Mouse (Mus musculus) hematopoietic stem cell, adult 5-6 weeks (primary cell): ENCODE data around the gene Ttyh3. TPM values are rescaled to one million over a fixed set of nuclear protein-coding genes. Genes with fewer than 3 reads are reported as not detected.
"Not testable (repeated sequence)": the region's sequence is repeated elsewhere in the genome, so short reads cannot be mapped to it uniquely, and the experiment has no call there.

Experiments
- ATAC-seq, 2 experiments: fragments of 125-278 bp in 1 of 2; replicated peaks in 1 of 2; 2 replicates each; pipeline ENCODE4 v1.8.0; 2016 to 2017; ENCODE audit warnings: inconsistent platforms in 2 of 2, mild to moderate bottlenecking in 2 of 2, moderate number of reproducible peaks in 2 of 2, low read depth in 1 of 2, moderate TSS enrichment in 1 of 2; ENCODE audit not compliant: low FRiP score in 2 of 2, poor library complexity in 2 of 2, severe bottlenecking in 2 of 2, insufficient read depth in 1 of 2, low TSS enrichment in 1 of 2
- total RNA-seq: library from RNA; stranded (forward); fragments of 172-1452, 232-1000 nt; gene quantifications from 2 replicates; pipeline ENCODE4 v1.2.3, GENCODE M21; 2017

Gene Ttyh3
- total RNA-seq = 11.3 and 16.8 TPM in 2 replicates

DNA sequence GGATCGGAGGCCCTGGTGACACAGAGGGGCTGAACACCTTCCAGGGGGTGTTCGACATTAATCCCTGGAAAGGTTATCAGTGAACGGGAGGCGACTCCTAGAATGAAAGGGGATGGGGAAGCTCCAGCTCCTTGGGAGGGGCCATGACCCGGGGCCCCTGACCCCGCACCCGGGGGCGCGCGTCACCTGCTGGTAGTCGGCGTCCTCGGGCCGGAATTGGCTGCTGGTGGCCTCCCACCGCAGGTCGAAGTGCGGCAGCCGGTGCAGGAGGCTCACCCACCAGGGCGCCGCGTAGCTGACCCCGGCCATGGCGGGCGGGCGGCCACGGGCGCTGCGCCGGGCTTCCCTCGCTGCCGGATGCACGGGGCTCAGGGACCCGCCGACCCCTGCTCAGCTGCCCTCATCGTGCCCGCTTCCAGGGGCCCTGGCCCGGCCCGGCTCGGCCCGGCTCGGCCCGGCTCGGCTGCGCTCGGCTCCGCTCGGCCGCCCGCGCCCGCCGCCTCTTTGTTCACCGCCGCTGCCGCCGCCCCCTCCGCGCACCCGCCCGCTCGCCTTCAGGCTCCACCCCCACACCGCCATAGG, at the start of gene Ttyh3:
Gene Ttyh3 (minus strand): TSS at position 513 of the 582 bp plus-strand sequence.
- ATAC-seq = no peak

DNA sequence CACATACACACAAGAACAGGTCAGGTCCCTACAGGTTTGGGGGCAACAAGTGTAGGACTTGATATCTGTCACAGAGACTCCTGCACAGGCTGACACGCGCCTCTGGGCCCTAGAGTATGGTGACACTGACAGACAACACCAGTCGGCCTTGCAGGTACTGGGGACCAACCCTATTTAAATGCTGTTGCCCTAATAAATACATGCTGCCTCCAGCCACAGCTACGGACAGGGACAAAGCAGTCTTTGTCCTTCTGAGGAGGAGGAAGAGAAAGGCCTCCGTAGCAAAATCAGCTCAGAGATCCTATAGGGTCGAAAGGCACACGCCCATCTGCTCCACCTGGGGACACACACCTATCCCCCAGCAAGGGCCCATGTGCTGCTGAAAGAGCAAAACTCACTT, 47.2 kb upstream of the Ttyh3 start:
- ATAC-seq = no peak

DNA sequence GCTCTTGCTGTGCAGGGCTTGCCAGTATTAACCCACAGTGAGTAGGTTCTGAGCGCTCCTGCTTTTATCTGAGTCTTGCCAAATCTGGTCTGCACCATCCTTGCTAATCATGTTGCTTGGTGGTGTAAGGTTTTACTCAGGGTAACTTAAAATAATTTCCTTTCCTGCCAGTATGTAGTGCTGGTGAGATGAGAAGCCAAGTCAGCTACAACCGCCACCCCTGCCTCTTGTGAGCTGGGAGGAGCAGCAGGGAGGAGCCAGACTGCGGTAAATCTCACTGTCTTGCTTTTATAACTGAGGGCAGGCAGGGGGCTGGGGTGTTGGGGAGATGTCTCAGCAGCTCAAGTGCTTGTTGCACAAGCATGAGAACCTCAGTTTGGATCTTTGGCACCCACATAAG, 39.6 kb upstream of the Ttyh3 start:
- no peak for ATAC-seq

DNA sequence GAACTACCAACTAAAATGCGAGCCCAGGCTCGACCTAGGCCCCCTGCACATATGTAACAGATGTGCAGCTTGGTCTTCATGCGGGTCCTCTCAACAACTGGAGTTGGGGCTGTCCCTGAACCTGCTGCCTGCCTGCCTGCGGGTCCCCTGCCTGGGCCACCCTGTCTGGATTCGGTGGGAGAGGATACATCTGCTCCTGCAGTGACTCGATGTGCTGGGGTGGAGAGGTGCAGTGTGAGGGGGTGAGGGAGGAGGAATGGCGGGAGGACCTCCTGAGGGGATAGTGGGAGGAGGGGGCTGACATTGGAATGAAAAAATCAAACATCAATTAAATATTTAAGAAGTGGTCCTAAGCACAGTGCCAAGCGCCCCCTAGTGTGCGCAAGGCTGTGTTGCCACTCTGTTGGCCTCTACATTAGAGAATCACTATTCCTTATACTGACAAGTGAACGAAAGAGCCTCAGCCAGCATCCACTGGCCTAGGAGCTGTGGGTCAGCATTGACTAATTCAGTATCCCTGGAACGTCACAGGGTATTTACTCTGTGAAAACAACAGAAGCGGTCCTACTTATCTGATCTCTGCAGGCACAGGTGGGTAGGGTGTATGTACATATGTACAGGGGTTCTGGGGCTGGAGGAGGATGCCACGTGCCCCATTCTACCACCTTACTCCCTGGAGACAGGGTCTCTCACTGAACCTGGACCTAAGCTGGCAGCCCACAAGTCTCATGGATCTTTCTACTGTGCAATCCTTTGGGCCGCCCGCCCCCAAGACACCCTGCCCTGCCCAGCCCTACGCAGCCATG, 35.7 kb upstream of the Ttyh3 start:
- peak in 1 of 2 experiments; percentile 65; a peak in 2 of 4 replicates for ATAC-seq

DNA sequence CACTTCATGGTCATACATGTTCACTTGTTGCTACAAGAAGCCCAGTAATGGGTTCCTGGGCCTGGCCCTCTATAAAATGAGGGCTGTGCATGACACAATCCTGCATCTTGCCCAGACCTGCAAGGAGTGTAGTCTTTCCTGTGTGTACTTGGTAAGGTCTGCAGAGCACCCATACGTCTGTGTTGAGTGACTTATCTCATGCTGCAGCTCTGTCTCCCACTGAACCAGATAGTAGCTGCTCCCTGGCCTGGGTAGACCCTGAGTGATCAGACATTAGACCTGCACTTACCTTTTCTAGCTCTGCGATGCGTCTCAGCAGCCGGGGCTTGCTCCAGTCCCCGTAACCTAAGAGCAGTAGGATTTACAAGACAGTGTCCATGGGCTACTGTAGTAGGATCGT, 33.3 kb upstream of the Ttyh3 start:
- ATAC-seq = no peak

DNA sequence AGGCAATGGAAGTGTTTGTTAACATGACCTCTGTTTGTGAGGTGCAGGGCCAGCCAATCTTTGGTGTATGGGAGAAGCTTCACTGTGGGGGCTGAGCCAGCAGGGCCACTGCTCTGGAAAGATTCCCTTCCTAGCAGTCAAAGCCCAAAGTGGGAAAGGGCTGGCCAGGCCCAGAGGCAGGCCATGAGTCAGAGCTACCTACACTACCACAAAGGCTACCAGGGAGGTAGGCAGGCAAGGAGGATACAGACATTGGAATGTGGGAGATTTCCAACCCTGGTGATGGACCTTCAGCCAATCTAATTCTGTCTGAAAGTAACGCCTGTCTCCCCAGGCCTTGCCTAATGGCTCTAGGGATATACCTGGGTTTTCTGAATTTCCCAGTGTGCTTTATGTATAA, 32.1 kb upstream of the Ttyh3 start:
- ATAC-seq = no peak

DNA sequence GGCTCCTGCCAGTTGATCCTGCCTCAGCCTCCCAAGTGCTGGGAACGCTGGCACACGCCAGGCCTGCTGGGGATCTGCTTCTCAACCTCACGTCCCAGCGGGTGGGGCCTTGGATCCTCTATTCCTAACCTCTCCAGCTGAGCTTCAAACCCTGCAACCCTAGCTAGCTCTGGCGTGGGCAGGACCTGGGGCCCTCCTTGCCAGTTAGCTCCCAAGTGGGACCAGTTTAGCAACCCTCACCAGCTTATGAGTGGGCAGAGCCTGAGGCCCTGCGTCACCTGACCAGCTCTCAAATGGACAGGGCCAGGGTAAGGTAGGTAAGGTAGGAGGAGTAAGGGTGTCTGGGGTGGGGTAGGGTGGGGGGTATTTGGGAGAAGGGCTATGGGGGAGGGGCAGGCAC, 31.2 kb upstream of the Ttyh3 start:
- no peak for ATAC-seq

DNA sequence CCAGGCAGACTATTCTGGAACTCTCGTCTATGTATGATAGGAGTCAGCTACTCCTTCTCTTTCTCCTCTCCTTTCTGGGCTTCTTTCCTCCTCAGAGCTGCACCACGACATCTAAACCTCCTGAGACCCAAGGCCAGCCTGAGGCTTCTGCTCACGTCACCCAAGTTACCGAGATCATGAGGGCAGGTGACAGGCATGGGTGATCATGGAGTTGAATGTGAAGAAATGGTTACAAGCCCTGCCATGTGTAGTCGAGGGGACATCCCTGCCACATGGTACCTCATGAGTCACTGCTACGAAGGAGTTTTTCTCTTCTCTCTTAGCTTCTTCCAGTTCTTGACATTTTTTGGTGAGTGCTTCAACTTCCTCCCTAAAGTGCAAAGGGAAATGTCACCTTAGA, 28.3 kb upstream of the Ttyh3 start:
- ATAC-seq = no peak

DNA sequence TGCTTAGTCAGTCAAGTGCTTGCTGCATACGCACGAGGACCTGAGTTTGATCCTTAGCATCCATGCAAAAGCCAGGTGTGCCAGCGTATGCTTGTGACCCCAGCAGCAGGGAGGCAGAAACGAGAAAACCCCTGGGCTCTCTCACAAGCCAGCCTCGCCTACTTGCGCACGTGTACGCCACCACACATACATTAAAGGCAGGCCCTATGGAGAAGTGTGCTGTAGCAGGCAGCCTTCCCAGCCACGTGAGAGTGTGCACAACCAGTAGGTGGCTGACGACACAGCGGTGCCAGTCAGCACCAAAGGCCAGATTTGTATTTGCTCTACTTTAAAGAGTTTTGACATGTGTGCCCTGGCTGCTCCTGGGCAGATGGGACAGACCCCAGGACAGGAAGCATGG, 26.8 kb upstream of the Ttyh3 start:
- no peak for ATAC-seq

DNA sequence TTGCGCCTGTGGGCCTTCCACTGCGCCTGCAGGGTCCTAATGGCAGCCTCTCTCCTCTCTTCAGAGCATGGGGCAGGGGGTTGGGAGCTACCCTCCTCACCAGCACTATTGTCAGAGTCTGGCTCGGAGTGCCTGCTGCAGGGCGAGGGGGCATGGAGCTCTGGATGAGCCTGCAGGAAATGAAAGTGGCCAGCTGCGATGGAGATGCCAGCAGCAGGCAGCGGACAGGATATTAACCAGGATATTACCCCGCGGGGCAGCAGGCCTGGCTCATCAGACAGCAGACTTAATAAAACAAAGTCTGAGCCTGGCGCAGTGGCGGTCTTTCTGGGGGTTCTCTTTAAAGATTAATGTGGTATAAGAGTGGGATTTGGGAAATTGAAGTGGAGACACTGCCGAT, 26.2 kb upstream of the Ttyh3 start:
- ATAC-seq = no peak

DNA sequence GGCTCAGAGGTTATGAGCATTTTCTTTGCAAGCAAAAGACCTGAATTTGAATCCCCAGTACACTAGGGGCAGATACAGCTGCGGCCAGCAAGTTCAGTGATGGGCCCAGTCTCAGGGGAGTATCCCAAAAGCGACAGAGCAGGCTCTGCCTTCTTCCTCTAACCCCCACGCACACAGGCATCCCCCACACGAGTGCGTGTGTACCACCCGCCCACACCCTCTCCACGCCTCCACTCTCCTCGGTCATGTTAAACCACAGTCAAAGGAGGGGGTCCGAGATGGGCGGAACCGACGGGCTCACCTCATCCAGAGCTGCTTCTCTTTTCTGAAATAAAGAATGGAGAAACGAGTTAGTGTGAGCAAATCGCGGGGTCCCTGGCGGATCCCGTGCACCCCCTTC, 25.2 kb upstream of the Ttyh3 start:
- ATAC-seq = no peak

DNA sequence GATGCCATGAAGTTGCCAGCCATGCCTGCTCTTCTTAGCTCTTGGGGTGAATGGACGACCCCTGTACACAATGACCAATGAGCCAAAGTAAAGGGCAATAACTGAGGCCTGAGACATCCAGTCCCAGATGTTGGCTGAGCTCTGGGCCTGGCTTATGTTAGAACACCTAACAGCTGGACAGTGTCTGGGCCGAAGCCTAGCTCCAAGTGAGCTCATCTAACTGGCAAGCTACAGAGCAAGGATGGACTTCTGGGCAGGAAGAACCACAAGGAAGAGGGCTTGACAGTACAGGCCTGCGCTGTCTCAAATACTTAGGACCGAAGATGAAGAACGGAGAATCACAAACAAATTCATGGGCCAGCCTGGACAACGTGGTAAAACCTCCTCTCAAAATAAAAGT, 23.8 kb upstream of the Ttyh3 start:
- not testable (repeated sequence) for ATAC-seq

DNA sequence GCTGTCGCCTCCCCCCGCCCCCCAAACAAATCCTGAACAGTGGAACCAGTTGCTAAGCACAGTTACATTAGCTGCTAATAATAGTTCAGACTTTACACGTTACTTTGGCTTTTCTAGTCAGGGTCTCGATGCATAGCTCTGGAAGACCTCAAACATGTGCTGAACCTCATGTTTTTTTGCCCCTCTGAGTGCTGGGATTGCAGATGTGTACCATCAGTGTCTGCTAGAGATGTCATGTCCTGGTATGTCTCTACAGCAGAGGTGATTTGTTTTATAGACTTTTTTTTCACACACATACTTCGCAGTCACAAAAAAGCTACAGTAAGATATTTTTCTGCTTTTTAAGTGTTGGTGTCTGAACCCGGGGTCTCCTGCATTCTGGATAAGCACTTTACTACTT, 23.3 kb upstream of the Ttyh3 start:
- ATAC-seq = no peak

DNA sequence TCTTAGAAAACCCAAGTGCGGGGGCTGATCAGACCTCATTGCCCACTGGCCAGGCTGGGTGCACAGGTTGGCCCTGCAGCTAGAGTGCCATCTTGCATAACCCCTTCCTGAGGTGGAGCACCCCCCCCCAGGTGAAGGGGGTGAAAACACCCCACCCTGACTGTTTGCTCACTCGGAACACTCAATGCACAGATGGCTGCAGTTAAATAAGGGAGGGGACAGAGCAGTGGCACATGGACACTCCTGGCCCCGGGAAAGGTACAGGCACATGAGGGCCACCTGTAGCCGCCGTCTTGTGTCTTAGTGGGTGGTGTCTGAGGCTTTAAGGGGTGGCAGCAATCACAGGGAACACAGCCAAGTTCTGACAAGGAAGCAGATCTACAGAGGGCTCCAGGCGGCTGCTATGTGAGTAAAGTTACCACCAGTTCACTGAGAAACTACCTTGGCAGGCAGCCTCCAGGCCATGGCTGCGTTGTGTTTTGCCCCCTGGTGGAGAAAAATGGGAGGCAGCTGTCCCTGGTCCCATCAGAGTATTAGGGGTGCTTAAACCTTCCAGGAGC, 14.9 kb upstream of the Ttyh3 start:
- ATAC-seq = peak; percentile 68 to 82

DNA sequence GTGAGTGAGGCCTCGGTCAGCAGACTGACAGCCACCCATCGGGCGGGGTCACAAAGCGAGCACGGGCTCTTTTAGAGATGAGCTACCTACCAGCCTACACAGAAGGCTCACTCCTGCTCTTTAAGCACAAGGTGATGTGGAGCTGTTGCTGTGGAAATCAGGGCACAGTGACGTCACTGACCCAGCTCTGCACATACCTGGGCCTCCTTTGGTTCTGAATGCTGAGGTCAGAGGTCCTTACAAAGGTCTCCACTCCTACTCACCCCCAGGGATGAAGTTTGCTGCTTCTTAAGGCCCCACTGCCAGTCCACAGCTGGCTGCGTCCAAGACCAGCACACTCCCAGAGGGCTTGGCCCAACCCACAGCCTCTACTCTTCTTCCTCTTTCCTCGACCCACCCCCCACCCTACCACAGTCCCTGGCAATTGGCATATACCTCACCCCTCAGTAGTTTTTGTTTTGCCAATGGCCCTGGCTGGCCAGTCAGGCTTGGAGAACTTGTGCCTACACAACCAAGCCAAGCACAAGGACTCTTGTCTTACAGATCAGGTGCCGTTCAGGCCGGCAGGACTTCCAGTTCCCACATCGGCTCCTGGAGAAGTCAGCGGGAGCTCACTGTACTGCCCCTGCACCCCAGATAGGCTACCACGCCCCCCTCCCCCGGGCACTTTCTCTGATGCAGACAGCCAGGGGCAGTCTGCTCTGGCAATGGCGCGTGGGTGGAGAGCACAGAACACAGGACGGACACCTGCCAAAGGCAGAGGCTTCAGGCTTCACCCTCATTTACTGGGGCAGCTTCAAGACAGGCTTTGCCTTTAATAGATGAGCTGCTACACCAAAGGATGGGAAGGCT, 14.1 kb upstream of the Ttyh3 start:
- ATAC-seq = peak; percentile 68 to 80

DNA sequence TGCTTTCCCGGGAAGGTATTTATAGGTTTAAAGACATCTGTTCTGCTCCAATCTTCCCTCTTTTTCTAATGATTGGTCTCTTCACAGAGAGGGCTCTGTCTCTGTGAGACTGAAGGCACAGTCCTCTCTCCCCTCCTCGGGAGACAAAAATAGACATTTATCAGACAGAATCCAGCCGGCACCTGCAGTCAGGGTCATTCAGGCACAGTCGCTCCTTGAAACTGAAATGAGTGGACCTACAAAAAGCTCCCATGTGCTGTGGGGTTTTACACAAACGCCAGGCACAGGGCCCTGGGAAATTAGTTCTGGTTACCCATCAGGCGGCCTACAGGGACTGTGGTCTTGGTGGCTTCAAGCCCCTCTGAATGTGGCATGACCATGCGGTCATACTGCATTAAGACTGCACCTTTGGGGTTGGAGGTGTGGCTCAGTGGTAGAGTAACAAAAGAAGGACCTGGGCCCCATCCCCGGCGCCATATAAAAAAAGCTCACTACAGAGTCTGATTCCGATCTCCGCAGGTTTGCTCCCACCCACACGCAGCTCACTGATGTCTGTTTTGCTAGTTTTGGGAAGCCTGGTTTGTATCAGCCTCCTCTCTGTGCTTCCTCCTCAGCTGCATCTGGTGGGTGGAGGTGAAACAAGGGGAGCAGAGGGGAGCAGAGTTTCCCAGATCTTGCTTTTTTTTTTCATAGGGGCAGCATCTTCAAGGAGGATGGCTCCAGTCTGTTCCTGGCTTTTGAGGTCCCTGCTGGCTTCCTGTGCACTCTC, 13.2 kb upstream of the Ttyh3 start:
- no peak for ATAC-seq

DNA sequence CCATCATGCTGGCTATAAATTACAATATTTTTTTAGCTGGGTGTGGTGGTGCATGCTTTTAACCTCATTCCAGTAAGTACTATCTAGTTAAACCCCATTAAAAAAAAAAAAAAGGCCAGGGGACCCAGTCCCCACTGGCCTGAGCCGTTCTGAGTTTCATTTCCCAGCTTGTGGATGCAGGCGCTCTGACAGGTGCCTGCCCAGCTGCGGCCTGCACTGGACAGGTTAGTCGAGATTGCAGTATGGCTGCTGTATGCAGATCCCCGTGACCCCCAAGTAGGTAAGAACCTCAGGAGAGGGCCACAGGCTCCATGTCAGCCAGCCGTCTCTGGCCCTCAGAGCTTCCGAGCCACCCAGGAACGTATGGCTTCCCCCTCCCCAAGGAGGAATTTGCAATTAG, 12.6 kb upstream of the Ttyh3 start:
- no peak for ATAC-seq
